Mouse (Mus musculus): Measurements from ENCODE around the gene Prss56. TPM values are rescaled to one million over a fixed set of nuclear protein-coding genes. Genes with fewer than 3 reads are reported as not detected.

Gene Prss56
- total RNA-seq, 4 experiments from 2014 or later, result not detected

GRCm38 (mm10) chr1:87227160-87227550 is 44.0 kb downstream of the Prss56 start:
- DNase-seq (ENCODE audit: low spot score in 2 of 2), result peak; percentile 56 to 69

- DNase-seq (ENCODE audit: low spot score in 2 of 2), result no peak
Measured at GRCm38 (mm10) chr1:87230606-87231005, 47.5 kb downstream of the Prss56 start.

GRCm38 (mm10) chr1:87232197-87232596 is 49.1 kb downstream of the Prss56 start:
- no peak for DNase-seq (ENCODE audit: low spot score in 2 of 2)

Other genes starting within 250 kb of the Prss56 start
- gene Alppl2, start 93.4 kb upstream of the Prss56 start, total RNA-seq (2022), result not detected
- gene Alpi, start 81.7 kb upstream of the Prss56 start, total RNA-seq (2022), result not detected
- gene Akp3, start 58.3 kb upstream of the Prss56 start, total RNA-seq (2022), result not detected
- not detected for gene Ecel1, start 26.8 kb upstream of the Prss56 start, total RNA-seq (2022)
- 1 to 10 TPM; 1.9 to 2.9 (median 2.4) TPM for gene Chrnd, start 7.3 kb downstream of the Prss56 start, total RNA-seq (2022)
- under 1 TPM in 1 of 4 experiments, not detected in 3; 0.13 TPM for gene Chrng, start 21.3 kb downstream of the Prss56 start, total RNA-seq (2022)
- gene Eif4e2, start 30.6 kb downstream of the Prss56 start, total RNA-seq (2022), result 10 to 100 TPM; 51.7 to 54.8 (median 53.8) TPM
- gene Efhd1, start 81.0 kb downstream of the Prss56 start, total RNA-seq (2022), result 1 to 10 TPM; 1.7 to 3.4 (median 2.9) TPM
- 10 to 100 TPM; 33.1 to 40.4 (median 39.0) TPM for gene Gigyf2, start 143.7 kb downstream of the Prss56 start, total RNA-seq (2022)
- gene Kcnj13, start 211.4 kb downstream of the Prss56 start, total RNA-seq (2022), result under 1 TPM in 1 of 4 experiments, not detected in 3; 0.54 TPM

Measured in gastrocnemius, adult 8-10 months (tissue).